Mouse (Mus musculus) CH12.LX (cell line): ENCODE measurements at regions not wholly inside any gene's neighbourhood (a gene's known extent, or its start where the extent isn't known, plus 50 kb on each side); places are given as distances from the start of the nearest gene placed in this dataset.

Experiments used
- DNase-seq: peaks from one replicate; pipeline ENCODE4 v3.0.0-alpha.2; 2013; ENCODE audit errors: extremely low read depth
- H3K27ac ChIP-seq: 2 replicates; pipeline ENCODE4 v1.5.1; 2012; ENCODE audit warnings: low read depth, mild to moderate bottlenecking, control low read depth, moderate library complexity; ENCODE audit not compliant: insufficient read depth
- H3K27me3 ChIP-seq: replicated peaks from 2 replicates; pipeline ENCODE3; 2012; ENCODE audit warnings: inconsistent platforms
- H3K36me3 ChIP-seq, 2 experiments: replicated peaks in 1 of 2; 2 replicates each; pipeline versions ENCODE3 to v1.6.1; 2012; ENCODE audit warnings: inconsistent platforms in 1 of 2, low read length in 1 of 2, mild to moderate bottlenecking in 1 of 2, mixed read lengths in 1 of 2, moderate library complexity in 1 of 2; ENCODE audit not compliant: control insufficient read depth in 1 of 2, insufficient read depth in 1 of 2
- H3K4me1 ChIP-seq, 2 experiments: 2 replicates each; pipeline ENCODE4 v1.6.1; 2012; ENCODE audit warnings: inconsistent platforms in 1 of 2, moderate library complexity in 1 of 2; ENCODE audit not compliant: insufficient read depth in 2 of 2, control insufficient read depth in 1 of 2
- H3K4me2 ChIP-seq: 2 replicates; pipeline ENCODE4 v1.6.1; 2012; ENCODE audit warnings: low read depth, mild to moderate bottlenecking, control low read depth; ENCODE audit not compliant: poor library complexity, insufficient read depth, severe bottlenecking
- H3K4me3 ChIP-seq, 3 experiments: fragments of 150-350 bp in 1 of 3; sonication (generic) in 1 of 3; replicated peaks in 1 of 3; 2 replicates each; pipeline versions ENCODE3 to v1.5.1; 2011 to 2012; ENCODE audit warnings: low read depth in 2 of 3, low read length in 2 of 3, mild to moderate bottlenecking in 2 of 3, moderate library complexity in 2 of 3, control low read depth in 1 of 3, improper control_type of control experiment in 1 of 3, inconsistent platforms in 1 of 3, mixed read lengths in 1 of 3; ENCODE audit not compliant: poor library complexity in 1 of 3
- H3K79me2 ChIP-seq: replicated peaks from 2 replicates; pipeline ENCODE4 v1.6.1; 2012; ENCODE audit warnings: mild to moderate bottlenecking, moderate library complexity; ENCODE audit not compliant: control insufficient read depth, poor library complexity, insufficient read depth, severe bottlenecking; ENCODE audit errors: extremely low read depth
- H3K9ac ChIP-seq: 2 replicates; pipeline ENCODE4 v1.6.1; 2012; ENCODE audit warnings: low read depth, mild to moderate bottlenecking, control low read depth, moderate library complexity; ENCODE audit not compliant: insufficient read depth
- H3K9me3 ChIP-seq: replicated peaks from 2 replicates; pipeline ENCODE3; 2012; ENCODE audit warnings: low read length, inconsistent platforms, mixed read lengths
- CHD2 ChIP-seq: IDR thresholded peaks from 2 replicates; pipeline ENCODE4 v1.6.1; 2011; ENCODE audit warnings: low read length, improper control_type of control experiment
- CTCF ChIP-seq, 2 experiments: IDR thresholded peaks in 1 of 2; conservative IDR thresholded peaks in 1 of 2; 2 replicates each; pipeline ENCODE4 v1.5.1; 2011 to 2012; ENCODE audit warnings: low read depth in 2 of 2, low read length in 2 of 2, improper control_type of control experiment in 1 of 2, inconsistent platforms in 1 of 2, mild to moderate bottlenecking in 1 of 2, moderate library complexity in 1 of 2
- E2F4 ChIP-seq: IDR thresholded peaks from 2 replicates; pipeline ENCODE4 v1.6.1; 2011; ENCODE audit warnings: low read depth, low read length, improper control_type of control experiment; ENCODE audit not compliant: insufficient replicate concordance
- ELF1 ChIP-seq: IDR thresholded peaks from 2 replicates; pipeline ENCODE4 v1.6.1; 2014; ENCODE audit warnings: low read depth, mild to moderate bottlenecking, inconsistent platforms, low read length, improper control_type of control experiment
- GABPA ChIP-seq: IDR thresholded peaks from 2 replicates; pipeline ENCODE4 v1.6.1; 2012; ENCODE audit warnings: low read depth, low read length, improper control_type of control experiment, inconsistent platforms; ENCODE audit not compliant: insufficient replicate concordance
- MAX ChIP-seq: IDR thresholded peaks from 2 replicates; pipeline ENCODE4 v1.6.1; 2011; ENCODE audit warnings: low read length, improper control_type of control experiment
- MXI1 ChIP-seq: IDR thresholded peaks from 2 replicates; pipeline ENCODE4 v1.6.1; 2011; ENCODE audit warnings: mild to moderate bottlenecking, low read depth, low read length, improper control_type of control experiment
- NELFE ChIP-seq: IDR thresholded peaks from 2 replicates; pipeline ENCODE4 v1.6.1; 2011; ENCODE audit warnings: low read depth, low read length, improper control_type of control experiment
- RCOR1 ChIP-seq: conservative IDR thresholded peaks from 2 replicates; pipeline ENCODE4 v1.6.1; 2012; ENCODE audit warnings: low read depth, mild to moderate bottlenecking, inconsistent platforms, low read length, improper control_type of control experiment
- SMC3 ChIP-seq: IDR thresholded peaks from 2 replicates; pipeline ENCODE4 v1.6.1; 2011; ENCODE audit warnings: low read depth, low read length, improper control_type of control experiment
- TCF12 ChIP-seq: IDR thresholded peaks from 2 replicates; pipeline ENCODE4 v1.6.1; 2014; ENCODE audit warnings: low read depth, mild to moderate bottlenecking, inconsistent platforms, low read length, improper control_type of control experiment
- USF1 ChIP-seq: IDR thresholded peaks from 2 replicates; pipeline ENCODE4 v1.6.1; 2014; ENCODE audit warnings: low read depth, mild to moderate bottlenecking, inconsistent platforms, low read length, improper control_type of control experiment
- USF2 ChIP-seq: conservative IDR thresholded peaks from 2 replicates; pipeline ENCODE4 v1.6.1; 2011; ENCODE audit warnings: low read depth, low read length, improper control_type of control experiment
- ZKSCAN1 ChIP-seq: IDR thresholded peaks from 2 replicates; pipeline ENCODE4 v1.6.1; 2012; ENCODE audit warnings: low read depth, inconsistent platforms, low read length, improper control_type of control experiment, borderline replicate concordance
- ZMIZ1 ChIP-seq: IDR thresholded peaks from 2 replicates; pipeline ENCODE4 v1.6.1; 2012; ENCODE audit warnings: low read depth, mild to moderate bottlenecking, inconsistent platforms, low read length, improper control_type of control experiment
- dilution Hi-C: fragments of 300-500 bp; cut with MboI; formaldehyde crosslinking; loops from 2 replicates; pipeline ENCODE4 v1.14.3; 2020; ENCODE audit warnings: low sequenced_read_pairs; ENCODE audit not compliant: extremely low pct_unique_long_range_greater_than_20kb, extremely low pct_ligation_motif_present
- in situ Hi-C: fragments of 300-500 bp; cut with MboI; formaldehyde crosslinking; loops from 3 replicates; pipeline ENCODE4 v1.14.3; 2019; ENCODE audit warnings: low sequenced_read_pairs, low pct_ligation_motif_present, low pct_unique_long_range_greater_than_20kb, mixed read lengths

DNA sequence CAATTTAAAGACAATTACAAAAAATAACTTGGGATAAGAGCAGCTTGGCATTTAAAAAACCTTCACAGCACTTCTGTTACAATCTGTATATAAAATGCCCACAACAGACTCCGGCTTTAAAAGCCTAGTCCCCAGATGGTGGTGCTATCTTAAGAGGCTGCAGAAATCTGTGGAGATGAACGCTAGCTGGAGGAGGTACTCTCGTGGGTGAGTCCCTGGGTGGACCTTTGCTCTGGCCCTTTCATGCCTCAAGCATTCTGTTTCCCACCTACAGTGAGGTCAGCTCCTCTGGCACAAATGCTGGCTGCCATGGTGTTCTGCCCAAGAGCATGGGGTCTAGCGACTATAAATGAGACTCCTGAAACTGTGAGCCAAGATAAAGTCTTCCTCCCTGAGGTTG lies 280.6 kb upstream of the 9630041A04Rik start:
- dilution Hi-C loops (no loop called here), in situ Hi-C loops (no loop called here)
- Histone ChIP-seq H3K9me3 (peaks cover 49% of the 10 kb centered on the region), H3K4me1 (no peaks in the 10 kb centered on the region), H3K79me2 (no peaks in the 10 kb centered on the region), H3K9ac (no peak overlapping the region), H3K27ac (no peak overlapping the region), H3K4me2 (no peak overlapping the region), H3K27me3 (no peaks in the 10 kb centered on the region), H3K4me3 (no peak overlapping the region), H3K36me3 (no peaks in the 10 kb centered on the region)
- no peak for DNase-seq
- TF ChIP-seq SMC3 (no peak), USF2 (no peak), RCOR1 (no peak), E2F4 (no peak), CTCF (conservative IDR thresholded peaks at IDR 0.05 in 1 of 2, IDR thresholded peaks at IDR 0.05 in 1 of 2; ENCODE audit: low read depth in 2 of 2, low read length in 2 of 2) (no peak), ELF1 (no peak), USF1 (no peak), ZKSCAN1 (no peak), MAX (no peak), NELFE (no peak), ZMIZ1 (no peak), GABPA (no peak), CHD2 (no peak)

- no peak for TF ChIP-seq MAX
- Histone ChIP-seq H3K4me1 (no peaks in the 10 kb centered on the region), H3K4me2 (no peak overlapping the region), H3K36me3 (no peaks in the 10 kb centered on the region), H3K9me3 (peaks cover 56% of the 10 kb centered on the region), H3K79me2 (no peaks in the 10 kb centered on the region), H3K9ac (no peak overlapping the region), H3K4me3 (no peak overlapping the region), H3K27ac (no peak overlapping the region), H3K27me3 (no peaks in the 10 kb centered on the region)
- in situ Hi-C loops (no loop called here), dilution Hi-C loops (no loop called here)
- DNase-seq: no peak
These were observed 290.9 kb upstream of the 9630041A04Rik start for GRCm38 (mm10) chr9:101570714-101571113.

GRCm38 (mm10) chr9:101563196-101563595 lies 298.4 kb upstream of the 9630041A04Rik start:
- dilution Hi-C loops: no loop called here
- Histone ChIP-seq H3K36me3 (no peaks in the 10 kb centered on the region), H3K27ac (no peak overlapping the region), H3K4me2 (no peak overlapping the region), H3K9me3 (peaks cover 79% of the 10 kb centered on the region), H3K4me1 (no peaks in the 10 kb centered on the region), H3K79me2 (no peaks in the 10 kb centered on the region), H3K4me3 (no peak overlapping the region), H3K9ac (no peak overlapping the region), H3K27me3 (no peaks in the 10 kb centered on the region)
- in situ Hi-C loops: no loop called here
- no peak for TF ChIP-seq MXI1
- no peak for TF ChIP-seq ELF1
- TF ChIP-seq TCF12: no peak
- TF ChIP-seq RCOR1: no peak
- no peak for DNase-seq
